Mouse (Mus musculus) ES-E14 (cell line): Measurements from ENCODE around the gene Gm9. TPM values are rescaled to one million over a fixed set of nuclear protein-coding genes. Genes with fewer than 3 reads are reported as not detected.
"Not testable (repeated sequence)": the region's sequence is repeated elsewhere in the genome, so short reads cannot be mapped to it uniquely, and the experiment has no call there.

ENCODE experiments used
- DNase-seq: peaks from one replicate; pipeline ENCODE4 v3.0.0-alpha.2; 2013; ENCODE audit warnings: low read depth, low spot score
- H3K27ac ChIP-seq: 2 replicates; pipeline ENCODE4 v1.5.1; 2012; ENCODE audit warnings: low read depth, mild to moderate bottlenecking, low read length, moderate library complexity, mixed read lengths; ENCODE audit not compliant: poor library complexity, insufficient read depth, severe bottlenecking
- H3K36me3 ChIP-seq: 2 replicates; pipeline ENCODE4 v1.6.1; 2012; ENCODE audit warnings: mild to moderate bottlenecking, low read length, moderate library complexity, mixed read lengths; ENCODE audit not compliant: control insufficient read depth, poor library complexity, insufficient read depth, severe bottlenecking
- H3K4me1 ChIP-seq, 2 experiments: fragments of 150-350 bp in 1 of 2; sonication (generic) in 1 of 2; 2 replicates each; pipeline ENCODE4 v1.6.1; 2012; ENCODE audit warnings: low read length in 2 of 2, mild to moderate bottlenecking in 1 of 2, mixed read lengths in 1 of 2; ENCODE audit not compliant: control insufficient read depth in 2 of 2, insufficient read depth in 2 of 2, poor library complexity in 1 of 2
- H3K4me3 ChIP-seq, 2 experiments: fragments of 150-350 bp in 1 of 2; sonication (generic) in 1 of 2; 2 replicates each; pipeline ENCODE4 v1.5.1; 2012; ENCODE audit warnings: low read length in 2 of 2, low read depth in 1 of 2, mild to moderate bottlenecking in 1 of 2, mixed read lengths in 1 of 2; ENCODE audit not compliant: insufficient read depth in 1 of 2, poor library complexity in 1 of 2, severe bottlenecking in 1 of 2
- H3K9ac ChIP-seq: 2 replicates; pipeline ENCODE4 v1.6.1; 2012; ENCODE audit warnings: low read depth, mild to moderate bottlenecking, low read length, mixed read lengths; ENCODE audit not compliant: poor library complexity, insufficient read depth, severe bottlenecking
- H3K9me3 ChIP-seq: fragments of 150-350 bp; sonication (generic); 2 replicates; pipeline ENCODE4 v1.6.1; 2012; ENCODE audit warnings: low read depth, mild to moderate bottlenecking, low read length; ENCODE audit not compliant: control insufficient read depth, insufficient read depth
- CHD2 ChIP-seq: IDR thresholded peaks from 2 replicates; pipeline ENCODE4 v1.6.1; 2014; ENCODE audit warnings: mild to moderate bottlenecking, low read depth, low read length, inconsistent platforms
- HCFC1 ChIP-seq: IDR thresholded peaks from 2 replicates; pipeline ENCODE4 v1.6.1; 2012; ENCODE audit warnings: low read length, inconsistent platforms, borderline replicate concordance; ENCODE audit not compliant: insufficient read depth
- MAFK ChIP-seq: IDR thresholded peaks from 2 replicates; pipeline ENCODE4 v1.6.1; 2014; ENCODE audit warnings: mild to moderate bottlenecking, low read depth, low read length, inconsistent platforms; ENCODE audit not compliant: insufficient read depth
- ZC3H11A ChIP-seq: IDR thresholded peaks from 2 replicates; pipeline ENCODE4 v1.6.1; 2012; ENCODE audit warnings: low read depth, mild to moderate bottlenecking, inconsistent platforms, low read length, borderline replicate concordance
- ZNF384 ChIP-seq: IDR thresholded peaks from 2 replicates; pipeline ENCODE4 v1.6.1; 2012; ENCODE audit warnings: low read depth, low read length, inconsistent platforms
- in situ Hi-C, 2 experiments: fragments of 600-800 bp; cut with MboI; formaldehyde crosslinking; loops; one replicate each; pipeline ENCODE4 v1.15.1; 2025; ENCODE audit warnings: low sequenced_read_pairs in 2 of 2, inconsistent platforms in 1 of 2; ENCODE audit not compliant: unreplicated experiment in 2 of 2
- total RNA-seq: library from RNA; depleted of rRNA; stranded (reverse); fragments of 300-350 nt; gene quantifications from 2 replicates; pipeline ENCODE4 v1.2.3, GENCODE M21; 2012; rRNA removed

Gene Gm9
- total RNA-seq: 2.3 and 2.9 TPM in 2 replicates

DNA sequence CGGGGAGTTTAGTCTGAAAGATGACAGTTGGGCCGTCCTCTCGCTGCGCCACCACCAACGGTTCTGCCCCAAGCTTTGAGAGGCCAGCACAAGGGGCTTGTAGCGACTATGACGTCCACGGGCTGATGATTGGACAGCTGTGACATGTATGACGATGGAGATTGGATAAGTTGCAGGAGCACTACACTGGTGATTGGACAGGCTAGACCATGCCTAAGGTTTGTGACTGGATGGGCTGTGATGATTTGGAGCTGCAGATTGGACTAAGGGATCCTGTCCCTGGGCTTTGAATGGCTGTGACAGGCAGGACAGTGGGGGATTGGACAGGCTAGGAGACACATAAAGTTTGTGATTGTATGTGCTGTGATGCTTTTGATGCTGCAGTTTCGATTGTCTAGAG, at the start of gene Gm9:
Gene Gm9 (minus strand): TSS at position 101 of the 400 bp plus-strand sequence.
- no peak within 1 kb of the TSS for H3K9ac ChIP-seq
- H3K36me3 ChIP-seq: no peaks in the 10 kb centered on the region
- TF ChIP-seq HCFC1 (no peak), ZC3H11A (no peak), CHD2 (no peak), MAFK (no peak), ZNF384 (no peak)
- H3K27ac ChIP-seq: no peak within 1 kb of the TSS
- no peak within 1 kb of the TSS for H3K4me3 ChIP-seq
- DNase-seq: no peak
- H3K4me1 ChIP-seq: no peaks in the 10 kb centered on the region
- in situ Hi-C loops: no loop called here
- H3K9me3 ChIP-seq: no peaks in the 10 kb centered on the region

DNA sequence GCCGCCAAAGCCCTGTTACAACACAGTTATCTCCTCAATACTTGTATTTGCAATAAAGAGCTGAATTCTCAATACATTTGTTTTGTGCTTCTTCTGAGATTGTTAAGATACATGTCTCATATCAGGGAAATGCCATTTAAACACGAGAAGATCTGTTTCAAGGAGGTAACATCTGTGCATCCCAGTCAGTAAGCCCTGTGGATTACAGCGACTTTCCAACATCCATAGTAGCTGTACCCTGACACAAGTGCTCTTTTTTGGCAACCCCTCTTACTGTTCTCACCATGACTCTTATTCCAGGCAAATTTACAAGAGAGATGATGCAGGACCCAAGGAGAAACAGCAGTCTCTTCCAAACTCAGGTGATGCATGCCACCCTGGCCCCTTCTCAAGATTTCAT, 38.8 kb upstream of the Gm9 start, which contains the start of gene Rhox3a:
Gene Rhox3a (plus strand): TSS at position 301 of the 400 bp plus-strand sequence.
- H3K4me1 ChIP-seq, DNase-seq, H3K4me3 ChIP-seq, in situ Hi-C loops, H3K36me3 ChIP-seq, H3K27ac ChIP-seq, H3K9ac ChIP-seq, H3K9me3 ChIP-seq: not testable (repeated sequence)

- in situ Hi-C loops, H3K9ac ChIP-seq, H3K9me3 ChIP-seq, H3K27ac ChIP-seq, DNase-seq, H3K4me1 ChIP-seq, H3K4me3 ChIP-seq, H3K36me3 ChIP-seq: not testable (repeated sequence)
These were observed 33.8 kb upstream of the Gm9 start, which contains the start of gene Rhox2a for GRCm38 (mm10) chrX:37244676-37245075. Rhox2a (plus strand) TSS chrX:37244976.

GRCm38 (mm10) chrX:37222158-37222557, 11.3 kb upstream of the Gm9 start, which contains the start of gene Rhox1:
Rhox1 (minus strand) TSS chrX:37222258.
- H3K36me3 ChIP-seq, H3K4me3 ChIP-seq, H3K9ac ChIP-seq, in situ Hi-C loops, H3K9me3 ChIP-seq, DNase-seq, H3K4me1 ChIP-seq, H3K27ac ChIP-seq: not testable (repeated sequence)

DNA sequence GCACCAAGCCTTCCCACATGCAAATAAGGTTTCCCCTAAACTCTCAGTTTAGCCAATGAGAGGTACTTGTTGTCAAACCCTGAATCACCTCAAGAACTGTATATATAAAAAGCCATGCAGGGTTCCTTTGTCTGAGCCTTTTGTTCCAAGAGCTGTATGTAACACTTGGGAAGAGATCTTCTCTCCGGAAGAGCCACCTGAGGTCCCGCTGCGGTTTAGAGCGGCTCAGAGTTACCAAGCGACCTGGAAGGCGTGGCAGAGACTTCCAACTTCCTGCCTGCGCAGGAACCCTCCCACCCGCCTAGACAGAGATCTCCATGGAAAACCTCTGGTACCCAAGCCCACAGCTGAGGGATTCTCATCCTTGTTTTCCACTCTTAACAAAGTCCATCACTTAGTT, 12.2 kb downstream of the Gm9 start:
- H3K4me1 ChIP-seq: no peaks in the 10 kb centered on the region
- TF ChIP-seq HCFC1 (no peak), ZNF384 (no peak), CHD2 (no peak), MAFK (no peak), ZC3H11A (no peak)
- no peak for DNase-seq
- H3K9ac ChIP-seq: no peak overlapping the region
- no peaks in the 10 kb centered on the region for H3K9me3 ChIP-seq
- H3K36me3 ChIP-seq: no peaks in the 10 kb centered on the region
- in situ Hi-C loops: no loop called here
- no peak overlapping the region for H3K27ac ChIP-seq
- H3K4me3 ChIP-seq: peak overlapping the region; percentile 33 to 53; a peak in 3 of 4 replicates
